Mouse (Mus musculus) lung, postnatal 25 days (tissue): ENCODE measurements at regions not wholly inside any gene's neighbourhood (a gene's known extent, or its start where the extent isn't known, plus 50 kb on each side); places are given as distances from the start of the nearest gene placed in this dataset.
A peak's percentile ranks its signal among the peaks of the same experiment; 100 is the strongest.

Experiments used
- DNase-seq: peaks from one replicate; pipeline ENCODE4 v3.0.0; 2022; ENCODE audit warnings: low spot score

GRCm38 (mm10) chr13:40652916-40653315, 85.3 kb downstream of the Tfap2a start:
- DNase-seq: no peak

GRCm38 (mm10) chr13:40651056-40651455, 87.1 kb downstream of the Tfap2a start:
- DNase-seq: peak; percentile 4

GRCm38 (mm10) chr13:40650036-40650709, 88.0 kb downstream of the Tfap2a start:
- DNase-seq: no peak

GRCm38 (mm10) chr13:40649096-40650035, 88.8 kb downstream of the Tfap2a start:
- no peak for DNase-seq

- DNase-seq: no peak
These were observed 92.0 kb downstream of the Tfap2a start for GRCm38 (mm10) chr13:40646131-40646530.

GRCm38 (mm10) chr13:40645646-40646045, 92.5 kb downstream of the Tfap2a start:
- no peak for DNase-seq

GRCm38 (mm10) chr13:40642931-40643330, 95.2 kb downstream of the Tfap2a start:
- no peak for DNase-seq

- no peak for DNase-seq
These were observed 100.9 kb downstream of the Tfap2a start for GRCm38 (mm10) chr13:40637269-40637668.

- no peak for DNase-seq
These were observed 120.3 kb downstream of the Tfap2a start for GRCm38 (mm10) chr13:40617881-40618280.

- DNase-seq: no peak
These were observed 129.7 kb downstream of the Tfap2a start for GRCm38 (mm10) chr13:40608526-40608925.

GRCm38 (mm10) chr13:40606405-40607271, 131.5 kb downstream of the Tfap2a start:
- DNase-seq: no peak

- DNase-seq: no peak
These were observed 132.3 kb downstream of the Tfap2a start for GRCm38 (mm10) chr13:40605686-40606404.

GRCm38 (mm10) chr13:40574981-40575745, 163.0 kb downstream of the Tfap2a start:
- DNase-seq: no peak

GRCm38 (mm10) chr13:40569461-40569860, 168.7 kb downstream of the Tfap2a start:
- no peak for DNase-seq

GRCm38 (mm10) chr13:40567821-40568220, 170.4 kb downstream of the Tfap2a start:
- DNase-seq: no peak

- no peak for DNase-seq
These were observed 173.8 kb downstream of the Tfap2a start for GRCm38 (mm10) chr13:40564351-40564750.

GRCm38 (mm10) chr13:40554368-40554767, 183.8 kb downstream of the Tfap2a start:
- no peak for DNase-seq

GRCm38 (mm10) chr13:40525501-40525900, 164.3 kb upstream of the Ofcc1 start:
- DNase-seq: no peak

- DNase-seq: no peak
These were observed 161.9 kb upstream of the Ofcc1 start for GRCm38 (mm10) chr13:40523115-40523514.

- no peak for DNase-seq
These were observed 156.9 kb upstream of the Ofcc1 start for GRCm38 (mm10) chr13:40518180-40518579.

GRCm38 (mm10) chr13:40509290-40509689, 148.0 kb upstream of the Ofcc1 start:
- no peak for DNase-seq
